Mouse (Mus musculus) 3T3-L1 (cell line): ENCODE results near the gene Ptpn5.

Experiments
- DNase-seq: peaks from one replicate; pipeline ENCODE4 v3.0.0-alpha.2; 2015; ENCODE audit warnings: low read depth, low spot score

Ptpn5 gene

GRCm38 (mm10) chr7:47111121-47111520, 22.4 kb downstream of the Ptpn5 start:
- peak; percentile 58 for DNase-seq

DNA sequence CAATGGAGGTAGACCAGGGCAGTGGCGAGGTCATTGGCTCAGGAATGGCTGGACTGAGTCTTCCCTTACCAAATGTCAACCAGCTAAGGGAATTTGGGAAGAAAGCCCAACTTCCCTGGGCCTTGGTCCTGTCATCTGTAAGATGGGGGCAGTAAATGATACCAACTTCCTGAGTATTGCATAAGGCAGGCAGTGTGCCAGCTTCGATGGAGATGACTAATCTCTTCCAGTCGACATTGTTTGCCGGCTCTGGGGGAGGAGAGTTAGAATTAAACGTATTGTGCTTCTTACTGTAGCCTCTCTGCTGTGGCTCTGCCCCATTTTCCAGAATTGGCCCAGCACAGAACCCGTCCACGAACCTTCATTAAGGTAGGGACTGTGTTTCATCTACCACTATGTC, 23.0 kb downstream of the Ptpn5 start:
- DNase-seq = peak; percentile 95

DNA sequence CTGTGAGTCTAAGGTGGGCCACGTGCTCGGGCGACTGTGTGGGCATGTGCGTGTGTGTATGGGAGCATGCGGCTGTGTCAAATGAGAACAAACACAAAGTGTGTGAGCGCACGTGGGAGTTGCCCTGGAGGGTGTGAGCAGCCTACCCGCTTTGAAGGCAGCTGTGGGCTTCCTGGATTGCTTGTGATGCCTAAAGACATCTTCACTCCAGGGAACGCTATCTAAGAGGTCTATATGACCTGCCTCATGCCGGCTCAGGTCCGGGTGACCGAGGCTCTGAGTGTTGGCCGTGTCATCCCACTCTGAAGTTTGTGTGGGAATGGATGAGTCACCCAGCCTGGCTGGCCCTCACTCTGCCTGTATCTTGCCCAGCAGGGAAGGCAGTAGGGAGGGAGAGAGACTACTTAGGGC, 24.7 kb downstream of the Ptpn5 start:
- DNase-seq = peak; percentile 67

GRCm38 (mm10) chr7:47106949-47107348, 26.5 kb downstream of the Ptpn5 start:
- no peak for DNase-seq

GRCm38 (mm10) chr7:47103671-47104414, 29.6 kb downstream of the Ptpn5 start:
- DNase-seq = peak; percentile 79

DNA sequence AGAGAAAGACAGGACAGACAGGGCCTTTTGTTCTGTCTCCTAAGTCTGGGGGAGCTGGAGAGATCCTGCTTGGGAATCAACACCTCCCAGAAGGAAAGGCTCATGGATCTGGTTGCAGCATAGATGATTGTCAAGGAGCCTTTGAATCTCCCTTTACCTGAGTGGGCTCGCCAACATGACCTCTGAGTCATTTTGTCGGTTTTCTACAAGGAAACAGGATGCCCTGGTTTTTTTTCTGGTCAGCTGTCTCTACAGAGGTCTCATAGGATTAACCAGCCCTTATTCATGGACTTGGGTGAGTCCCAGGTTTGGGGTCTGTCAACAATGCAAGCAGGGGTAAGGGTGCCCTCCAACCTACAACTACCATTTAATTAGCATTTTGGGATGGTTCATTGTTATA, 30.5 kb downstream of the Ptpn5 start:
- DNase-seq = no peak

GRCm38 (mm10) chr7:47100615-47101014, 32.9 kb downstream of the Ptpn5 start:
- no peak for DNase-seq

GRCm38 (mm10) chr7:47099306-47099705, 34.2 kb downstream of the Ptpn5 start:
- DNase-seq = no peak

GRCm38 (mm10) chr7:47098044-47098443, 35.4 kb downstream of the Ptpn5 start:
- peak; percentile 62 for DNase-seq

GRCm38 (mm10) chr7:47094969-47095368, 38.5 kb downstream of the Ptpn5 start:
- DNase-seq = no peak

DNA sequence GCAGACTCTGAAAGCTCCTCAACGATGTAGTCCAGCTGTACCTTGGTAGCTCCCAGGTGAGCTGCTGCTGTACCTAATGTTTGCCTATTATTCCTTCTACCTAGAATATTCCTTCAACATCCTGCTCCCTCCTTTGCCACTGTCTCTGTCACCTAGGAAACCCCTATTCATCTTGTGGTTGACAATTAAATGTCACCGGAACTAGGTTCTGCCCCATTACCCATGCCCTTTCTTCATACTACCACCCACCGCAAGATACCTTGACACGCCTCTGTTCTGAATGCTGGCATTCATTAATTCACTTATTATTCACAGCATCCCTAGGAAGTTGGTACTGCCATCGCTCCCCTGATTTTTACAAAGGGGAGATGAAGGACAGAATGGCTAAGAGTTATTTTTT, 39.5 kb downstream of the Ptpn5 start:
- no peak for DNase-seq

- DNase-seq = no peak
Measured at GRCm38 (mm10) chr7:47085075-47085474, 48.4 kb downstream of the Ptpn5 start.

GRCm38 (mm10) chr7:47081277-47081676, 52.2 kb downstream of the Ptpn5 start:
- peak; percentile 81 for DNase-seq

GRCm38 (mm10) chr7:47080868-47081267, 52.6 kb downstream of the Ptpn5 start:
- DNase-seq = no peak

GRCm38 (mm10) chr7:47077451-47077850, 56.0 kb downstream of the Ptpn5 start:
- peak; percentile 45 for DNase-seq

GRCm38 (mm10) chr7:47076729-47077128, 56.8 kb downstream of the Ptpn5 start:
- DNase-seq = no peak

- no peak for DNase-seq
Measured at GRCm38 (mm10) chr7:47076193-47076592, 57.3 kb downstream of the Ptpn5 start.

DNA sequence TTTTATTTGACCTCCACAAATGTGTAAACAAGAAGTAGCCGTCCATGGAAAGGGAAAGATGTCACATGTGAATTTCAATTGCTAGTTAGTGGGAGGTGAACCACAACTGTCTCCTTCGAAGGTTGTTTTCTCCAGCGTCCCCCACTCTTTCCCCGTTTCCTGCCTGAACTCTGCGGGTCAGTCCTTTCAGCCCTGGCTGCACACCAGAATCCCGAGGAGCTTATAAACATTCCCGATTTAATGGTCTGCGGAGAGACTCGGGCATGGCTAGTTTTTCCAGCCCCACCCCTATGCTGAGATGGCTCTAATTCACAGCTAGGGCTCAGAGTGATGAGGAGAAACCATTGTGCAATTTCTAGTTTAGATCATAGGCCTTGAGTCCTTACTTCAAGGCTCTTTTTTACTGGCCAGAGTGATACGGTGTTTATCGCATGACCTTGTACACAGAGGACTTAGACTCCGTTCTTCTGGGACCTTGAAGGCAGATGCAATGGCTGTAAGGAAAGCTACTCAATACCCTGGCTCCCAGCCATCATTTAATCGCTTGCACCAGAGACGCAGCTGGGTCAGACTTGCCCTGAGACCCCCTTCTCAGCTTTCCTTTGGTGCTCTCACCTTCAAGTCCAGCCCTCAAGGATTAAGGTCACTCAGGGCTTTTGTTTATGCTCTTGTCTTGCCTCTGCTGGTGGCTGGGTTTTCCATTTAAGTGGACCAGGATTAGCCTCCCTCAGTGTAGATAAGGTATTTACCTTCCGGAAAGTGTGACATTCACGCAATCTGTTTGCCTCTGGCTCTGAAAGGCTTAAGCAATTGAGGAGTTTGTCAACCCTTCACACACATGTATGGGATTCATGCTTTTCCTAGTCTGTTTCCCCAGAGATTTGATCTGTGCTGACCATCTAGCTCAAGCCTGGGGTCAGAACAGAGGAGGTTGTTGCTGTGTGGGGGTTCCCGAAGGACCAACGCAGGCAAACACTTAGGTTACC, 59.7 kb downstream of the Ptpn5 start:
- DNase-seq = no peak

DNA sequence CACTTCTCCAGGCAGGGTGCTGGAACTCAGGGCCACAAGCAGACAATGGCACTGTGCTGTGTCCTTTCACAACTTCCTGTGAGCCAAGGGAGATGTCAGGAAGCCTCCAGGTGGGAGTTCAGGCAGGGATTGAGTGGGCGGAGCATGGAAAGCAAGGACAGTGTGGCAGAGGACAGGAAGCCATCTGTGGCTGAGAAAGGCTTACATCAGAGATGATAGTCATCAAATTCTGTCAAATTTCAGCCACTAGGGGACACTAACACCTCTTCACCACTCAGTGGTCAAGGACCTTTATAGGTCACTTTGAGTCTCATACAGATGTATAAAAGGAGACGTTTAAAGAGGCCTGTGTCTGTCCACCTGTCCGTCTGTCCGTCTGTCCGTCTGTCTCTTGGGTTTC, 60.9 kb downstream of the Ptpn5 start:
- DNase-seq = peak; percentile 55

DNA sequence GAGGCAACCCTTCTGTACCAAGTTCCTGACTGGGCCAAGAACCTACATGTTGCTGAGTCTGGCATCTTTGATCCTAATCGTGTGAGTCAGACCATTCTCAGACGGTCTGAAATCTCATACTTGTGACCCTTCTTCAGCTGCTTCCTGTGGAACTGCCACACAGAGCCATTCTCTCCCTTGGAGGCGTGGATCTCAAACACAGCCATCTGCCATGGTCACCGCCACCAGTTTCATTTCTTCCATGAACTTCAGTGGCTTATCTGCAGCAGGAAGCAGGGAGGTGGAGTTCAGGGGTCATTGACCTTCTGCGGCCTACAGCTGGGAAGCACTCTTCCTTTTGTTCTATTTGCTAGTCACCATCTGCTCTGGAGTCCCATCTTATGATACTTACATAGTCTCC, 65.6 kb downstream of the Ptpn5 start:
- peak; percentile 21 for DNase-seq

GRCm38 (mm10) chr7:47066942-47067341, 66.5 kb downstream of the Ptpn5 start:
- DNase-seq = no peak

DNA sequence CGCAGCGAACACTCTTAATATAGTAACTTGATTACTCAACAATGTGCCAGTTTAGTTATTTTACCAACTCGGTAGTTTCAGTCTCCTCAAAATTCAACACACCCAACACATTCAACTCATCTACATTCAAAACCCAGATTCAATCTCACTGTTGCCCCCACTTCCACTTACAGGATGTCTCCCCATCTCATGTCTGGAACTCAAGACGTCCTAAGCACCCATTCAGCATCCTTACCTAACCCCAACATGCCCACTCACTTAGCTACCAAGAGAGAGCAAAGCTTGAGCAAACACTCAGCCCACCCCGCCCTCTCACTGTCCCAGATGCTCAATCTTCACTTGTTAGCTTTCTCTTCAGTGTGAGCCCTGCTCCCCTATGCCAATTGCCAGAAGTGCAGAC, 71.9 kb downstream of the Ptpn5 start:
- DNase-seq = no peak

DNA sequence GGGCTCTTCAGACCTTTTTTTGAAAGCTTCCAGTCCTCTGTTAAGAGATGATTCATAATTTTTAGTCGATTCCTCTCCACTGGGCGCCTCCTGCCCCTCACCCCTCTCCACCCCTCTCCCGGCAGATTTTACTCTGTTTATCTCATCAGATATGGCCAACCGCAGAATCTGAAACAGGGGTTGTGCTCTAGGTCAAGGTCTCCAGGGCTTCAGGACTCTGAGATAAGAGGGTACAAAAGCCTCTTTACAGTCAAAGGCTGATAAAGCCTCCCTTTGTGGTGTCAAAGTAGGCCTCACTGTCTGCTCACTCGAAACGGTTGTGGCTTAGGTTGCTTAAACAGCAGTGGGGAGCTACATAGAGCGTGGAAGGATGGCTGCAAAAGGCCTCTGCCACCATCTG, 74.1 kb downstream of the Ptpn5 start:
- no peak for DNase-seq
